Mouse (Mus musculus) bone marrow macrophage, adult 2 months (primary cell): ENCODE data around the gene Anks1b.

Source experiments
- CTCF ChIP-seq: IDR thresholded peaks from 2 replicates; pipeline ENCODE4 v1.5.1; 2012; ENCODE audit warnings: low read depth, mild to moderate bottlenecking, low read length, moderate library complexity
- POLR2A ChIP-seq: IDR thresholded peaks from 2 replicates; pipeline ENCODE4 v1.6.1; 2012; ENCODE audit warnings: mild to moderate bottlenecking, low read depth, low read length, borderline replicate concordance

- TF ChIP-seq CTCF (no peak), POLR2A (no peak)
Measured at GRCm38 (mm10) chr10:90140947-90141346, 267.6 kb downstream of the Anks1b start.
